Mouse (Mus musculus) MEL (cell line): ENCODE data around the gene Tesk2.

Experiments used
- CTCF ChIP-seq, 3 experiments: IDR thresholded peaks in 2 of 3; conservative IDR thresholded peaks in 1 of 3; 2 replicates each; pipeline ENCODE4 v1.5.1; 2011 to 2012; ENCODE audit warnings: low read length in 3 of 3, low read depth in 2 of 3, mild to moderate bottlenecking in 2 of 3, improper control_type of control experiment in 1 of 3, inconsistent platforms in 1 of 3, mixed read lengths in 1 of 3, moderate library complexity in 1 of 3; ENCODE audit not compliant: control insufficient read depth in 1 of 3, insufficient read depth in 1 of 3, poor library complexity in 1 of 3, severe bottlenecking in 1 of 3
- MAFK ChIP-seq: IDR thresholded peaks from 2 replicates; pipeline ENCODE4 v1.6.1; 2011; ENCODE audit warnings: low read depth, mild to moderate bottlenecking, low read length, improper control_type of control experiment, borderline replicate concordance

GRCm38 (mm10) chr4:116707666-116708065, 13.1 kb upstream of the Tesk2 start:
- TF ChIP-seq CTCF (IDR thresholded peaks at IDR 0.05 in 2 of 3, conservative IDR thresholded peaks at IDR 0.05 in 1 of 3; ENCODE audit: control insufficient read depth in 1 of 3, insufficient read depth in 1 of 3, low read depth in 2 of 3, low read length in 3 of 3, poor library complexity in 1 of 3, severe bottlenecking in 1 of 3): no peak
- TF ChIP-seq MAFK: no peak
